Mouse (Mus musculus) embryonic facial prominence, embryonic 10.5 days (tissue): Measurements from ENCODE around the gene Tmem87a. TPM values are rescaled to one million over a fixed set of nuclear protein-coding genes. Genes with fewer than 3 reads are reported as not detected.
A peak's percentile ranks its signal among the peaks of the same experiment; 100 is the strongest.

Experiments used
- DNase-seq: peaks from one replicate; pipeline ENCODE4 v3.0.0-alpha.2; 2017; ENCODE audit warnings: low spot score
- H3K27ac ChIP-seq: fragments of 300-500 bp; sonication (generic); replicated peaks from 2 replicates; pipeline ENCODE4 v1.5.1; 2016; ENCODE audit warnings: mild to moderate bottlenecking
- H3K27me3 ChIP-seq: fragments of 300-500 bp; sonication (generic); replicated peaks from 2 replicates; pipeline ENCODE4 v1.6.1; 2016; ENCODE audit warnings: low read depth, mild to moderate bottlenecking; ENCODE audit not compliant: poor library complexity, severe bottlenecking
- H3K36me3 ChIP-seq: fragments of 300-500 bp; sonication (generic); replicated peaks from 2 replicates; pipeline ENCODE4 v1.6.1; 2016; ENCODE audit warnings: mild to moderate bottlenecking, moderate library complexity
- H3K4me1 ChIP-seq: fragments of 300-500 bp; sonication (generic); 2 replicates; pipeline ENCODE4 v1.6.1; 2016
- H3K4me3 ChIP-seq: fragments of 300-500 bp; sonication (generic); 2 replicates; pipeline ENCODE4 v1.5.1; 2016; ENCODE audit warnings: mild to moderate bottlenecking, moderate library complexity
- H3K9me3 ChIP-seq: fragments of 300-500 bp; sonication (generic); 2 replicates; pipeline ENCODE4 v1.6.1; 2016; ENCODE audit warnings: mild to moderate bottlenecking
- WGBS: fragments of 180-500 bp; shearing (Covaris S2); methylation state at CpG from one replicate; pipeline ENCODE4 v1.1.7; 2016; 5-methylcytosine and 5-hydroxymethylcytosine counted together
- polyA plus RNA-seq: library from polyadenylated mRNA; unstranded; fragments of >200 nt; fragmentation: Nextera tagmentation; extraction: Ambion mirVana; gene quantifications from 2 replicates; pipeline ENCODE4 v1.2.1, GENCODE M21; 2016

Tmem87a gene
- polyA plus RNA-seq, 1 experiment from 2014 or later = 7.1 TPM

- DNase-seq = no peak
- Histone ChIP-seq H3K36me3 (peaks cover 21% of the 10 kb centered on the region), H3K27ac (no peak overlapping the region), H3K27me3 (no peaks in the 10 kb centered on the region), H3K9me3 (peaks cover 2% of the 10 kb centered on the region; the same call in 1 of the 2 replicates), H3K4me3 (peak overlapping the region; percentile 87), H3K4me1 (peaks cover 22% of the 10 kb centered on the region)
- WGBS = 52% methylated on average over 3 of the region's 3 CpGs
These were observed 1.1 kb downstream of the Tmem87a start for GRCm38 (mm10) chr2:120402813-120403212.

- peaks cover 61% of the 10 kb centered on the region for H3K36me3 ChIP-seq
- no peak overlapping the region for H3K4me3 ChIP-seq
- 93% methylated on average over 1 of the region's 1 CpGs for WGBS
- DNase-seq = no peak
- no peaks in the 10 kb centered on the region for H3K27me3 ChIP-seq
- no peaks in the 10 kb centered on the region for H3K9me3 ChIP-seq
- no peak overlapping the region for H3K27ac ChIP-seq
- H3K4me1 ChIP-seq = peaks cover 8% of the 10 kb centered on the region
These were observed 6.0 kb downstream of the Tmem87a start for GRCm38 (mm10) chr2:120397951-120398350.

- DNase-seq = no peak
- no peak overlapping the region for H3K4me3 ChIP-seq
- no peaks in the 10 kb centered on the region for H3K4me1 ChIP-seq
- no peaks in the 10 kb centered on the region for H3K9me3 ChIP-seq
- no peak overlapping the region for H3K27ac ChIP-seq
- no peaks in the 10 kb centered on the region for H3K27me3 ChIP-seq
- peaks cover 97% of the 10 kb centered on the region for H3K36me3 ChIP-seq
These were observed 11.5 kb downstream of the Tmem87a start for GRCm38 (mm10) chr2:120392406-120392805.

- H3K36me3 ChIP-seq = peaks cover 99% of the 10 kb centered on the region
- no peak for DNase-seq
- no peaks in the 10 kb centered on the region for H3K27me3 ChIP-seq
- H3K4me1 ChIP-seq = no peaks in the 10 kb centered on the region
- H3K4me3 ChIP-seq = no peak overlapping the region
- WGBS = 90% methylated on average over 1 of the region's 1 CpGs
- no peak overlapping the region for H3K27ac ChIP-seq
- H3K9me3 ChIP-seq = no peaks in the 10 kb centered on the region
These were observed 13.0 kb downstream of the Tmem87a start for GRCm38 (mm10) chr2:120390934-120391333.

GRCm38 (mm10) chr2:120389376-120389775, 14.5 kb downstream of the Tmem87a start:
- DNase-seq = no peak
- H3K4me1 ChIP-seq = no peaks in the 10 kb centered on the region
- H3K36me3 ChIP-seq = peaks cover 98% of the 10 kb centered on the region
- no peak overlapping the region for H3K27ac ChIP-seq
- H3K4me3 ChIP-seq = no peak overlapping the region
- 92% methylated on average over 3 of the region's 3 CpGs for WGBS
- H3K9me3 ChIP-seq = no peaks in the 10 kb centered on the region
- H3K27me3 ChIP-seq = no peaks in the 10 kb centered on the region

GRCm38 (mm10) chr2:120387291-120387690, 16.6 kb downstream of the Tmem87a start:
- no peaks in the 10 kb centered on the region for H3K9me3 ChIP-seq

GRCm38 (mm10) chr2:120386264-120386663, 17.6 kb downstream of the Tmem87a start:
- DNase-seq = no peak
- Histone ChIP-seq H3K4me3 (no peak overlapping the region), H3K27ac (no peak overlapping the region), H3K4me1 (no peaks in the 10 kb centered on the region), H3K27me3 (no peaks in the 10 kb centered on the region), H3K36me3 (peaks cover 96% of the 10 kb centered on the region), H3K9me3 (no peaks in the 10 kb centered on the region)
- 92% methylated on average over 1 of the region's 1 CpGs for WGBS

More at GRCm38 (mm10) chr2:120387291-120387690, 16.6 kb downstream of the Tmem87a start:
- peaks cover 98% of the 10 kb centered on the region for H3K36me3 ChIP-seq
- DNase-seq = no peak
- no peaks in the 10 kb centered on the region for H3K27me3 ChIP-seq
- H3K4me1 ChIP-seq = no peaks in the 10 kb centered on the region
- WGBS = 100% methylated on average over 1 of the region's 1 CpGs
- no peak overlapping the region for H3K4me3 ChIP-seq
- no peak overlapping the region for H3K27ac ChIP-seq

GRCm38 (mm10) chr2:120373858-120374257, 30.1 kb downstream of the Tmem87a start:
- WGBS = 84% methylated on average over 4 of the region's 4 CpGs
- Histone ChIP-seq H3K27ac (no peak overlapping the region), H3K4me3 (no peak overlapping the region), H3K4me1 (no peaks in the 10 kb centered on the region), H3K9me3 (no peaks in the 10 kb centered on the region), H3K36me3 (peaks cover 90% of the 10 kb centered on the region), H3K27me3 (no peaks in the 10 kb centered on the region)
- DNase-seq = no peak

GRCm38 (mm10) chr2:120367416-120368207, 36.3 kb downstream of the Tmem87a start:
- H3K36me3 ChIP-seq = peaks cover 84% of the 10 kb centered on the region

GRCm38 (mm10) chr2:120366501-120366900, 37.4 kb downstream of the Tmem87a start:
- Histone ChIP-seq H3K9me3 (no peaks in the 10 kb centered on the region), H3K27me3 (no peaks in the 10 kb centered on the region), H3K36me3 (peaks cover 84% of the 10 kb centered on the region), H3K27ac (no peak overlapping the region), H3K4me3 (no peak overlapping the region), H3K4me1 (no peaks in the 10 kb centered on the region)
- WGBS = 89% methylated on average over 3 of the region's 3 CpGs
- DNase-seq = no peak

More at GRCm38 (mm10) chr2:120367416-120368207, 36.3 kb downstream of the Tmem87a start:
- Histone ChIP-seq H3K9me3 (no peaks in the 10 kb centered on the region), H3K27ac (no peak overlapping the region), H3K4me1 (no peaks in the 10 kb centered on the region), H3K4me3 (no peak overlapping the region), H3K27me3 (no peaks in the 10 kb centered on the region)
- WGBS = 91% methylated on average over 4 of the region's 4 CpGs
- no peak for DNase-seq

GRCm38 (mm10) chr2:120360425-120360824, 43.5 kb downstream of the Tmem87a start:
- no peaks in the 10 kb centered on the region for H3K4me1 ChIP-seq
- DNase-seq = no peak
- no peaks in the 10 kb centered on the region for H3K9me3 ChIP-seq
- H3K36me3 ChIP-seq = peaks cover 80% of the 10 kb centered on the region
- H3K27ac ChIP-seq = no peak overlapping the region
- H3K27me3 ChIP-seq = no peaks in the 10 kb centered on the region
- 83% methylated on average over 1 of the region's 1 CpGs for WGBS
- H3K4me3 ChIP-seq = no peak overlapping the region

GRCm38 (mm10) chr2:120352682-120353646, 50.9 kb downstream of the Tmem87a start, which contains the start of gene Vps39:
TSS of gene Vps39 (minus strand) at chr2:120353137.
- peak within 1 kb of the TSS; percentile 87 for H3K27ac ChIP-seq
- peak within 1 kb of the TSS; percentile 98 for H3K4me3 ChIP-seq
- WGBS = 12% methylated on average over 44 of the region's 44 CpGs
- no peaks in the 10 kb centered on the region for H3K27me3 ChIP-seq
- H3K36me3 ChIP-seq = peaks cover 49% of the 10 kb centered on the region
- H3K4me1 ChIP-seq = peaks cover 15% of the 10 kb centered on the region
- DNase-seq = peak; percentile 92
- H3K9me3 ChIP-seq = no peaks in the 10 kb centered on the region
